Mouse (Mus musculus): ENCODE measurements at regions not wholly inside any gene's neighbourhood (a gene's known extent, or its start where the extent isn't known, plus 50 kb on each side); places are given as distances from the start of the nearest gene placed in this dataset.

- TF ChIP-seq CTCF (IDR thresholded peaks at IDR 0.05; ENCODE audit: control insufficient read depth, insufficient read depth, insufficient replicate concordance, low read depth, low read length) (no peak), POLR2A (IDR thresholded peaks at IDR 0.05; ENCODE audit: control insufficient read depth, low read depth, low read length) (no peak)
These were observed 428.7 kb downstream of the Hace1 start for GRCm38 (mm10) chr10:46006319-46006718.
